Mouse (Mus musculus): Measurements from ENCODE around the gene Ly86. TPM values are rescaled to one million over a fixed set of nuclear protein-coding genes. Genes with fewer than 3 reads are reported as not detected.

The Ly86 gene
- polyA plus RNA-seq, 1 experiment from 2014 or later: 6.7 TPM

DNA sequence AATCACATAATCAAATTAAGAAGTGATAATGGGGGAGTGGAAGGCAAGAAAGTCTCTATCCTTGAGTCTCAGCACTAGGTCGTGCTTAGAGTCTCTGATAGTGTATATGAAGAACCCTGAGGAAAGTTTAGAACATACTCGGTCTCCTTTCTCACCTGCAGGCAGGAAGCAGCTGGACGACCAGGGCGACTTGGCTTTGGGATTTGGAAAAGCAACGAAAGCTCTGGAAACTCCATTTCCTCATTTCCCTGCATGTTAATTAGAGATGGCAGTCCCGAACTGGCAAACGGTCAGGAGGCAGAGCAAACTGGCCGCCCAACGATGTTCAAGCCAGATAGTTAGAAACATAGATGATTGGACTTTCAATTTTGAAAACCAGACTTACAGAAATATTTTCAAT is 89.8 kb downstream of the Ly86 start:
- peak overlapping the region; percentile 44 for H3K4me3 ChIP-seq
- no peaks in the 10 kb centered on the region for H3K9me3 ChIP-seq
- H3K27me3 ChIP-seq (replicated peaks): peaks cover 22% of the 10 kb centered on the region
- 0 out of 2 replicates have a peak, but pooled peaks have one; percentile 25 for ATAC-seq (ENCODE audit: low FRiP score, low read depth)
- 15% methylated on average over 9 of the region's 9 CpGs for WGBS
- H3K9ac ChIP-seq: peak overlapping the region; percentile 33; the same call in 1 of the 2 replicates
- H3K4me2 ChIP-seq (replicated peaks): peak overlapping the region; percentile 69
- no peak overlapping the region for H3K27ac ChIP-seq
- H3K4me1 ChIP-seq: peaks cover 4% of the 10 kb centered on the region; the same call in 1 of the 2 replicates
- H3K36me3 ChIP-seq: no peaks in the 10 kb centered on the region

DNA sequence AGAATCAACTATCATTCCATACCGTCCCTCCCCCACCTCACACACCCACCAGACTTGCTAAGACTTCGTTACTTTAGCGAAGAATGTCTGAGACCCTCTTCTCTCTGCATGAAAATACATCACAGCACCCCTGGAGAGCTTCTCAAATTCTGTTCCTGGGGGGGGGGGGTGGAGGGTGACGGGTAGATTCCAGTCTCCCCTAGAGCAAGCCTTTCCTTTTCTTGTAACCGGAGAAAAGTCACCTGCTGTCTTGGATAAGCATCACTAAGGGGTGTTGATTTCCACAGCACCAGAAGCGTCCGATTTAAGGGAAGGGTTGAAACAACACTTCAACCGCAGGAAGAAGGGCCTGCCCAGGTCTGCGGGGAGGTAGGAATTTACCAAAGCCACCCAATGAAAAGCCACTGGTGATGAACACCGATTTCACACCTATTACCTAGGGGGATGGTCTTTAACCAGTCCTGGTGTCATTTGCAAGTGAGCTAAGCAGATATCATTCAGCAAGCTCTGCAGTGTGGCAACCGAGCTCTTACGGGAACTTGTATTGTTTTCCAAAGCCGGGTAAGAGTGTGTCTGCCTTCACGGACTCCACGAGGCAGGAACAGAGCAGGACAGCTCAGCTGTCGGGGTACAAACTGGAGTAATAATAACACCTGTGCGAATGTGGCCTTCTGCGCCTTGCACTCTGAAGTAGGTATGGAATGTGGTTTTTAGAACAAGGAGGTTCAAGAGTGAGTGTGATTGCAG is 91.4 kb downstream of the Ly86 start:
- Histone ChIP-seq H3K4me2 (replicated peaks) (no peak overlapping the region), H3K9me3 (no peaks in the 10 kb centered on the region), H3K4me3 (no peak overlapping the region), H3K9ac (no peak overlapping the region), H3K27ac (no peak overlapping the region), H3K4me1 (peaks cover 4% of the 10 kb centered on the region; the same call in 1 of the 2 replicates), H3K27me3 (replicated peaks) (peaks cover 28% of the 10 kb centered on the region), H3K36me3 (no peaks in the 10 kb centered on the region)
- 8% methylated on average over 18 of the region's 18 CpGs for WGBS
- no peak for ATAC-seq (ENCODE audit: low FRiP score, low read depth)

DNA sequence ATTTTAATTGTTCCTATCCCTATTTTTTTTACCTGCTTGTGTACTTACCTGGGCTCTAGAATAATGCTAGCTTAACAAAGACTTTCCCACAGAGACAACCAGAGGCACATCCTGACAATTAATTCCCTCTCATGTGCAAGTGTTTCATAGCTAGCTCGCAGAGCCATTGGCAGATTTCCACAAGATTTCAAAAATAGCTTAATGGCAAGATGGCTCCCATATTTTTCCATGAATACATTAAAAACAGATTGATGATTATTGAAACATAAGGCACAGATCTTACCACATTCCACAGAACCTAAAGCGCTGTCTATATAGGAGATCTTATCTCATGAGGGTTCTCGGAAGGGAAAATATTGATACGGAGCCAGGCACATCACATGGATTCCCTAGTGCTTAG is 93.8 kb downstream of the Ly86 start:
- Histone ChIP-seq H3K27me3 (replicated peaks) (peaks cover 28% of the 10 kb centered on the region), H3K4me3 (no peak overlapping the region), H3K9me3 (no peaks in the 10 kb centered on the region), H3K9ac (no peak overlapping the region), H3K4me2 (replicated peaks) (no peak overlapping the region), H3K36me3 (no peaks in the 10 kb centered on the region), H3K4me1 (peaks cover 4% of the 10 kb centered on the region; the same call in 1 of the 2 replicates), H3K27ac (no peak overlapping the region)
- ATAC-seq (ENCODE audit: low FRiP score, low read depth): no peak
- WGBS: 91% methylated on average over 4 of the region's 4 CpGs

DNA sequence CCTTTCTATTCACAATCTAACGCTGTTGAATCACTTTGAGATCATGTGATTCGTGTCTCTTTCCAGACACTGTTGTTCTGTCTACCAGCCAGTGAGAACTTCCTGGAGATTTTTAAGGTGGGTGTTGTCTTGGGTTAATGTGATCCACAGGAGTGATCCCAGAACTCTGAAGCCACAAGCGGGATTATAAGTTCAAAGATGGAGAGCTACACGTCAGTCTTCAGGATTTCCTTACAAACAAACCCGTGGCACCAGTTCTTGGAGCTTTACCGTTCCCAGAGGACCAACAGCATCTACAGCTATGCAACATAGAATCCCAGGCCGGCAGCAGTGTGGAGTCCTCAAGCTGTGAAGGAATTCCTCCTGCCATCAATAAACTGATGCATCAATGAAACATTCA is 94.5 kb downstream of the Ly86 start:
- no peak overlapping the region for H3K9ac ChIP-seq
- H3K27me3 ChIP-seq (replicated peaks): peaks cover 28% of the 10 kb centered on the region
- H3K4me2 ChIP-seq (replicated peaks): no peak overlapping the region
- no peak overlapping the region for H3K4me3 ChIP-seq
- peaks cover 4% of the 10 kb centered on the region; the same call in 1 of the 2 replicates for H3K4me1 ChIP-seq
- ATAC-seq (ENCODE audit: low FRiP score, low read depth): no peak
- no peaks in the 10 kb centered on the region for H3K9me3 ChIP-seq
- WGBS: 66% methylated on average over 7 of the region's 7 CpGs
- H3K36me3 ChIP-seq: no peaks in the 10 kb centered on the region
- H3K27ac ChIP-seq: no peak overlapping the region

DNA sequence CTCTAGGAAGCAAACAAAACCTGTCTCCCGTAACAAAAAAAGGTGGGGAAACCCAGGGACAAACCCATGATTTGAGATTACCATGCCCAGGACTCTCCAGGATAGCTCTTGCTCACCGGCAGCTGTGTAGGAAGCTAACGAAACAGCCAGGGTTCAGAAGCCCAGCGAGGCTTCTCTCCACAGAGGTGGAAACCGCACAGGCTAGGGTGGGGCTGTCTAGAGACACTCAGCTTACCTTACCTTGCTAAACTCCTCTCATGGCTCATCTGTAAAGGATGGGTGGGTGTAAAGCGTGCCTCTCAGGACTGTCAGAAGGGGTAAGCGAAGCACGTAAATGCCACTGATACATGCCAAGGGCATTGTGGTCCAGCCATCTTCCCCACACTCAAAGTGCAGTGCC is 94.9 kb downstream of the Ly86 start:
- Histone ChIP-seq H3K27me3 (replicated peaks) (peaks cover 28% of the 10 kb centered on the region), H3K4me3 (no peak overlapping the region), H3K9me3 (no peaks in the 10 kb centered on the region), H3K4me2 (replicated peaks) (no peak overlapping the region), H3K4me1 (no peaks in the 10 kb centered on the region; the same call in 1 of the 2 replicates), H3K36me3 (no peaks in the 10 kb centered on the region), H3K9ac (no peak overlapping the region), H3K27ac (no peak overlapping the region)
- WGBS: 71% methylated on average over 8 of the region's 8 CpGs
- no peak for ATAC-seq (ENCODE audit: low FRiP score, low read depth)

DNA sequence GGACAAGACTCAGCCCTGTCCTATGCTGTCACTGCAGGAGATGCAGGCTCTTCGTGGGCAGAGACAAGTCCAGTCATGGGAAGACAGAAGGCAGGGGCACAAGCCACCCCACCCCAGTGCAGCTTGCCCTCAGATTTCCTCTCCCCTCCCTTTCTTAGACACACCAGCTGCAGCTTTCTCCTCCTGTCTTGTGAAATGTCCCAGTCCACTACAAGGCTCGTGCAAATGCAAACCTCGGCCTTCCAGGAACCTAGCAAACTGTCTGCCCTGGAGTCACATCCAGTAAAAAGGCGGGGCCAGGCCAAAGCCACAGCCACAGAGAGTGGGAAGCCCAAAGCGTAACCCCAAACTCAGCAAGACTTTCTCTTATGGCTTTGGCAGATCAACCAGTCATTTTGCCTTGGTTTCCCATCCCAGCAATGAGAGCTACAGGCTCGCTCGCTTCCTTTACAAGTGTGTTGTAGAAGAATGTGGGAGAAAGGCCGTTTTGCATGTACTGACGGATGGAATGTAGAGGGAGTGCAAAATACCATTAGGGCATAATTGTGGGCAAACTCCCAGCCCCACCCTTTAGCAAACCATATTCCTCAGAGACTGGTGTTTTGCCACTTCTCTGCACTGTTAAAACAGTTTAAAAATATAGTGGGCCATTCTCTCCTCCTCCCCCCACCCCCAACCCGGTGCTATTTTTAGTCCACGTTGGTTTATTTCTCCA is 95.7 kb downstream of the Ly86 start:
- ATAC-seq (ENCODE audit: low FRiP score, low read depth): no peak
- 59% methylated on average over 11 of the region's 11 CpGs for WGBS
- H3K27me3 ChIP-seq (replicated peaks): peaks cover 25% of the 10 kb centered on the region
- no peak overlapping the region for H3K9ac ChIP-seq
- H3K36me3 ChIP-seq: no peaks in the 10 kb centered on the region
- H3K9me3 ChIP-seq: no peaks in the 10 kb centered on the region
- H3K4me3 ChIP-seq: no peak overlapping the region
- no peak overlapping the region for H3K4me2 ChIP-seq (replicated peaks)
- no peak overlapping the region for H3K27ac ChIP-seq
- H3K4me1 ChIP-seq: no peaks in the 10 kb centered on the region; the same call in 1 of the 2 replicates

DNA sequence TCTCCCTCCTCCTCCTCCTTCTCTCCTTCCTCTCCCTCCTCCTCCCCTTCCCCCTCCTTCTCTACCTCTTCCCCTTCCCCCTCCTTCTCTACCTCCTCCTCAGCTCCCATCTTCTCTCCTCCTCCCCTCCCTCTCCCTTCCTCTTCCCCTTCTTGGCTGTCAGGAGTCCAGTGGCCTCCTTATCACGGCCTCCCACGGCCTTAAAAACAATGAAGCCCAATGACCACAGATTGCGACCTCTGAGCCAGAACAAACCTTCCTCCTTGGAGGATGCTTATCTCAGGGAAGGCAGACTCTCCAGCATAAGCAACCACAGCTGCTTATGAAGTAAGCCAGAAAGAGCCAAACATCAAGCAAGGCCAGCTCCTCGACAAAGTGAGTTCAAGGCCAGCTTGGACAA is 97.0 kb downstream of the Ly86 start:
- H3K4me3 ChIP-seq: no peak overlapping the region
- no peak for ATAC-seq (ENCODE audit: low FRiP score, low read depth)
- H3K27me3 ChIP-seq (replicated peaks): peaks cover 14% of the 10 kb centered on the region
- no peaks in the 10 kb centered on the region; the same call in 1 of the 2 replicates for H3K4me1 ChIP-seq
- H3K36me3 ChIP-seq: no peaks in the 10 kb centered on the region
- H3K27ac ChIP-seq: no peak overlapping the region
- no peak overlapping the region for H3K9ac ChIP-seq
- 16% methylated on average over 4 of the region's 4 CpGs for WGBS
- no peak overlapping the region for H3K4me2 ChIP-seq (replicated peaks)
- H3K9me3 ChIP-seq: no peaks in the 10 kb centered on the region

DNA sequence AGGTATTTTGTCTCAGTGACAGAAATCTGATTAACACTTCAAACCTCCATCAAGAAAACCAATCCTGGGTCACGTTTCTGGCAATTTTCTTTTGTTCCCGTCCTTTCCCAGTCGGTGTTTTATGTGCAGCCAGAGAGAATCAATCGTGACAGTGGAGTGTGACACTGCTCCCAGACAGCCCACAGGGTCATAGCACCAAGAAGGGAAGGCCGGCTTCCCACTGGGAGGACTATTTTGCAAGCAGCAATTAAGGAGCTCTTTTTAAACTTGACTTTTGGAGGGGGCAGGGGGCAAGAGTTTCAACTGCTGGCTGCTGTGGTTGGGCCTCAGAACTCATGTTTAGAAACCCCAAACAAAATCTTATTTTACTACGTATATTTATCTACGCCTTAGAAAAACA is 97.5 kb downstream of the Ly86 start:
- no peaks in the 10 kb centered on the region for H3K36me3 ChIP-seq
- WGBS: 23% methylated on average over 7 of the region's 7 CpGs
- 0 out of 2 replicates have a peak, but pooled peaks cover 11% of the 10 kb centered on the region for H3K27me3 ChIP-seq (replicated peaks)
- H3K4me1 ChIP-seq: no peaks in the 10 kb centered on the region; the same call in 1 of the 2 replicates
- H3K9me3 ChIP-seq: no peaks in the 10 kb centered on the region
- no peak overlapping the region for H3K4me2 ChIP-seq (replicated peaks)
- H3K27ac ChIP-seq: no peak overlapping the region
- H3K9ac ChIP-seq: no peak overlapping the region
- no peak overlapping the region for H3K4me3 ChIP-seq
- no peak for ATAC-seq (ENCODE audit: low FRiP score, low read depth)

DNA sequence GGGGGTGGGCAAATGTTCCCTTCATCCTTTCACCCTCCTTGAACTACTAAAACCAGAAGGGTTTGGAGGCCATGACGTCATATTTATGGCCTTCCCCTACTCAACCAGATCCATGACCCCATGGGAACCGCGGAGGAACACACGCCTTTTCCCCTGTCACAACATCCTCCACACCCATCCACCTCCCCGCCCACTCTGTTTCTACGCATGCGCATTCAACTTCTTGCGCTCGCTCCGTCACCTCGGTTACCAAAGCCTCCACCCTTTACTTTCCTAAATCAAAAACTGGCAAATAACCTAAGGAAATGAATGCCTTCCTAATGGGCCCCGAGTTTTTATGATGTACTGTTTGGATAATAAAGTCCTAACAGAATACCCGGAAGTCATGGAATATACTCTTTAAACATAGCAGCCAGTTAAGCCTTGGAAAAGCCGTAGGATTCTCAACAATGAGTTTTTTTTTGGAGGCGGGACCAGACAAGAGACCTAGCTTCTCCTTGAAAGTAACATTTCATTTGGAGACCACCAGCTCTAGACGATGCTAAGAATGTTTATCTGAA is 101.8 kb downstream of the Ly86 start:
- Histone ChIP-seq H3K27ac (no peak overlapping the region), H3K4me3 (no peak overlapping the region), H3K4me1 (no peaks in the 10 kb centered on the region; the same call in 1 of the 2 replicates), H3K36me3 (no peaks in the 10 kb centered on the region), H3K27me3 (replicated peaks) (no peaks in the 10 kb centered on the region), H3K4me2 (replicated peaks) (no peak overlapping the region), H3K9ac (no peak overlapping the region), H3K9me3 (no peaks in the 10 kb centered on the region)
- 88% methylated on average over 16 of the region's 16 CpGs for WGBS
- no peak for ATAC-seq (ENCODE audit: low FRiP score, low read depth)

DNA sequence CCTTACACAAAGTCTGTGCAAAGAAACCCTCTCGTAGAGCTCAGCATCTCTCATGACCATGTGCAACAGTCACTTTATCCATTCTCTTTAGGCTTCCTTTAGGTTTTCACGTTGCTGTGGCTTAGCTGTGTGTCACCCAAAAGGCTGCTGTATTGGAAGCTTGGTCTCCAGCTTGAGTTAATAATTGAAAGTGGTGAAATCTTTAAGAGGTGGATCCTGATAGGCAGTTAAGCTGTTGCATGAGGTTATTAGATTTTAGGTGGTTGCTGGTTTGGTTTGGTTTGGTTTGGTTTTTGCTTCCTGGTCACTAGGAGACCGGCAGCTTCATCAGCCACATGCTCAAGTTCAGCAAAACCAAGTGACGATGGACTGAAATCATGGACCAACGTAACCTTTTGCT is 106.0 kb downstream of the Ly86 start:
- Histone ChIP-seq H3K4me1 (peaks cover 15% of the 10 kb centered on the region), H3K4me3 (no peak overlapping the region), H3K27me3 (replicated peaks) (no peaks in the 10 kb centered on the region), H3K9ac (no peak overlapping the region), H3K27ac (no peak overlapping the region), H3K4me2 (replicated peaks) (no peak overlapping the region), H3K36me3 (no peaks in the 10 kb centered on the region), H3K9me3 (no peaks in the 10 kb centered on the region)
- WGBS: 86% methylated on average over 5 of the region's 5 CpGs
- ATAC-seq (ENCODE audit: low FRiP score, low read depth): no peak

DNA sequence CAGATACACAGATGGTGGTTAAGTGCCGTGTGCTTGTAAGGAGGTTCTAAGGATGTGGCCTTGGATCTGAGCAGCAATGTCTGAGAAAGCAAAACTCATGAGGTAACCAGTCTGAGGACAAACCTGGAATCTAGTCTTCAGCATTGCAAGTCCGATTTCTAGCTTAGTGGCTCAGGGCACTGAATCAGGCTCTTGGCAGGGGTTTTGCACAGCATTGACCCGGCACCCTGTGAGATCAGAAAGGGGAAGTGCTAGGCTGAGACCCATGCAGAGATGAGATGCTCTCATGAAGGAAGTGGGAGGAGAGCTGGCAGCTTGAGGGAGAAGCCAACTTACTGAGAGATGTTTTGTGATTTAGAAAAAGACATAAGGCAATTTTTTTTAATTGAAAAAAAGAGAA is 106.5 kb downstream of the Ly86 start:
- Histone ChIP-seq H3K9ac (no peak overlapping the region), H3K9me3 (no peaks in the 10 kb centered on the region), H3K4me2 (replicated peaks) (no peak overlapping the region), H3K27me3 (replicated peaks) (no peaks in the 10 kb centered on the region), H3K4me1 (peaks cover 15% of the 10 kb centered on the region), H3K4me3 (no peak overlapping the region), H3K27ac (no peak overlapping the region), H3K36me3 (no peaks in the 10 kb centered on the region)
- no peak for ATAC-seq (ENCODE audit: low FRiP score, low read depth)
- 57% methylated on average over 3 of the region's 3 CpGs for WGBS
